Mouse (Mus musculus): ENCODE data around the gene Phospho1. TPM values are rescaled to one million over a fixed set of nuclear protein-coding genes. Genes with fewer than 3 reads are reported as not detected.

Gene Phospho1
- polyA plus RNA-seq, 1 experiment from 2014 or later = 2.2 TPM

- Histone ChIP-seq H3K4me3 (no peak overlapping the region), H3K9ac (no peak overlapping the region), H3K4me1 (peaks cover 15% of the 10 kb centered on the region), H3K4me2 (no peak overlapping the region), H3K27me3 (replicated peaks) (no peaks in the 10 kb centered on the region), H3K9me3 (peaks cover 6% of the 10 kb centered on the region; the same call in 1 of the 2 replicates), H3K36me3 (0 out of 2 replicates have a peak, but pooled peaks cover 4% of the 10 kb centered on the region), H3K27ac (replicated peaks) (no peak overlapping the region)
- no peak for ATAC-seq (ENCODE audit: extremely low read depth, insufficient number of reproducible peaks, low FRiP score, low TSS enrichment)
- WGBS = 79% methylated on average over 8 of the region's 8 CpGs
Observed at GRCm38 (mm10) chr11:95789451-95789891, 34.8 kb upstream of the Phospho1 start.

- Histone ChIP-seq H3K4me1 (peaks cover 37% of the 10 kb centered on the region), H3K27me3 (replicated peaks) (peaks cover 9% of the 10 kb centered on the region), H3K27ac (replicated peaks) (no peak overlapping the region), H3K9me3 (no peaks in the 10 kb centered on the region), H3K4me2 (no peak overlapping the region), H3K36me3 (no peaks in the 10 kb centered on the region), H3K4me3 (no peak overlapping the region), H3K9ac (no peak overlapping the region)
- 78% methylated on average over 13 of the region's 13 CpGs for WGBS
- ATAC-seq (ENCODE audit: extremely low read depth, insufficient number of reproducible peaks, low FRiP score, low TSS enrichment) = no peak
Observed at GRCm38 (mm10) chr11:95791787-95792186, 32.5 kb upstream of the Phospho1 start.

GRCm38 (mm10) chr11:95792950-95793509 lies 31.3 kb upstream of the Phospho1 start:
- H3K27ac ChIP-seq (replicated peaks) = no peak overlapping the region
- no peaks in the 10 kb centered on the region for H3K36me3 ChIP-seq
- H3K4me1 ChIP-seq = peaks cover 41% of the 10 kb centered on the region
- no peak for ATAC-seq (ENCODE audit: extremely low read depth, insufficient number of reproducible peaks, low FRiP score, low TSS enrichment)
- 48% methylated on average over 8 of the region's 8 CpGs for WGBS
- H3K4me3 ChIP-seq = no peak overlapping the region
- no peak overlapping the region for H3K4me2 ChIP-seq
- no peaks in the 10 kb centered on the region for H3K9me3 ChIP-seq
- H3K27me3 ChIP-seq (replicated peaks) = peaks cover 19% of the 10 kb centered on the region
- H3K9ac ChIP-seq = no peak overlapping the region

- peaks cover 25% of the 10 kb centered on the region for H3K27me3 ChIP-seq (replicated peaks)
- no peak overlapping the region for H3K4me2 ChIP-seq
- H3K9me3 ChIP-seq = no peaks in the 10 kb centered on the region
- no peak for ATAC-seq (ENCODE audit: extremely low read depth, insufficient number of reproducible peaks, low FRiP score, low TSS enrichment)
- no peak overlapping the region for H3K4me3 ChIP-seq
- no peaks in the 10 kb centered on the region for H3K36me3 ChIP-seq
- H3K27ac ChIP-seq (replicated peaks) = no peak overlapping the region
- 41% methylated on average over 5 of the region's 5 CpGs for WGBS
- H3K9ac ChIP-seq = no peak overlapping the region
- H3K4me1 ChIP-seq = peaks cover 41% of the 10 kb centered on the region
Observed at GRCm38 (mm10) chr11:95794201-95794600, 30.1 kb upstream of the Phospho1 start.

DNA sequence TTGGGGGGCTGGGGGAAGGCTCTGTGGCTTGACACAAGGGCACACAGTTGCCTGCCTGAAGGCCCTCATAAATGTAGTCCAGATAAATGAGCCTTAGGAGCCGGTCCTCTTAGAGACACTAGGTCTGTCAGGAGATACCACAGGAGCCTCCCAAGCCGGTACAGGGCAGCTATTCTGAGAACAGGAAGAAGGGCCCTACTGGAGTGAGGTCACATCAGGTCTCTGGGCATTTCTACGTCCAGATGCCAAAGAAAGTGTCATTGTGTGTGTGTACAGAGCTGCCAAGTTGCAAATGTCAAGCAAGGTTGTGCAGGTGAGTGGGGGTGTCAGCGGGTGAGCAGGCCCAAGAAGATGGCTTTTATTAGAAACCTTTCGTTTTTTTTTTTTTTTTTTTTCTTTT lies 28.7 kb upstream of the Phospho1 start:
- WGBS = 27% methylated on average over 5 of the region's 5 CpGs
- Histone ChIP-seq H3K4me1 (peaks cover 41% of the 10 kb centered on the region), H3K27me3 (replicated peaks) (peaks cover 25% of the 10 kb centered on the region), H3K4me2 (no peak overlapping the region), H3K9me3 (no peaks in the 10 kb centered on the region), H3K4me3 (no peak overlapping the region), H3K36me3 (no peaks in the 10 kb centered on the region), H3K27ac (replicated peaks) (no peak overlapping the region), H3K9ac (no peak overlapping the region)
- ATAC-seq (ENCODE audit: extremely low read depth, insufficient number of reproducible peaks, low FRiP score, low TSS enrichment) = no peak

DNA sequence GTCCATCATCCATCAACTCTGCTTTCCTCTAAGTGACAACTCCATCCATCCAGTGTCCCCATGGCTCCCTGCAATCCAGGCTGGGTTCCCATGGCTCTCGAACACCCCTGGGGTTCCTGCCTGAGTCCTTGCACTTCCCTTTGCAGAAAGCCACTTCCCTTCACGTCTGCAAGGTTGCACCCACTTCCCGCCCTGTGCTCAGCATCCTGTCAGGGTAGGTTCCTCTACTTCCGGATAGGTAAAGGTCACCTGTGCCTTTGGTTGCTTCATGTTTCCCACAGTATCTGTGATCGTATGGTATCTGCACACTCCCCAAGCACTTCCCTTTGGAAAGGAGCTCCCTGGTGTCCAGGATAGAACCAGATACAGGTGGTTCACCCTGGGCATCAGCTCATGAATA lies 19.3 kb upstream of the Phospho1 start:
- no peaks in the 10 kb centered on the region for H3K27me3 ChIP-seq (replicated peaks)

DNA sequence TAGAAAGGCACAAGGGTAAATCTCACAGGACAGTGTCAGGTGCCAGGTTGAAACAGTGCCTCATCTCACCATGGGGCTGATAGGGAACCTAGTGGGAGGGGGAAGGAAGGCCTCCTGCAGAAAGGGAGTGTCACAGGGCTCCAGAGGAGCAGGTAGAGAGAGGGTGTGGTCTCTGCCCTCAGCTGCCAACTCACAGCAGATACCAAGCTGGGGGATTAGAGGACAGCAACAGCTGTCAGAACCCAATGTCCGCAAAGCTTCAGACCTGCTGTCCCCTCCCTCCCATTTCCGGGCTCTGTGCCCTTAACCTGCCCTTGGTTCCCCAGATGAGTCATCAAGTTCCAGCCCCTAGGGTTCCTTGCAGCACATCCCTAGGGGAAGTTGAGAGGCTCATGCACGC lies 18.8 kb upstream of the Phospho1 start:
- ATAC-seq (ENCODE audit: extremely low read depth, insufficient number of reproducible peaks, low FRiP score, low TSS enrichment) = peak; percentile 41

More for the DNA sequence above, 19.3 kb upstream of the Phospho1 start:
- no peak overlapping the region for H3K9ac ChIP-seq
- no peak overlapping the region for H3K27ac ChIP-seq (replicated peaks)
- ATAC-seq (ENCODE audit: extremely low read depth, insufficient number of reproducible peaks, low FRiP score, low TSS enrichment) = no peak
- H3K4me3 ChIP-seq = no peak overlapping the region
- H3K4me1 ChIP-seq = peaks cover 15% of the 10 kb centered on the region
- peaks cover 9% of the 10 kb centered on the region for H3K9me3 ChIP-seq
- H3K36me3 ChIP-seq = no peaks in the 10 kb centered on the region
- H3K4me2 ChIP-seq = no peak overlapping the region
- WGBS = 66% methylated on average over 5 of the region's 5 CpGs

GRCm38 (mm10) chr11:95807884-95808283 lies 16.4 kb upstream of the Phospho1 start:
- no peaks in the 10 kb centered on the region for H3K36me3 ChIP-seq
- peaks cover 15% of the 10 kb centered on the region for H3K4me1 ChIP-seq
- 91% methylated on average over 5 of the region's 5 CpGs for WGBS
- H3K4me3 ChIP-seq = no peak overlapping the region
- H3K27ac ChIP-seq (replicated peaks) = no peak overlapping the region; the same call in 1 of the 2 replicates
- ATAC-seq (ENCODE audit: extremely low read depth, insufficient number of reproducible peaks, low FRiP score, low TSS enrichment) = no peak
- H3K9me3 ChIP-seq = peaks cover 9% of the 10 kb centered on the region
- H3K27me3 ChIP-seq (replicated peaks) = no peaks in the 10 kb centered on the region
- no peak overlapping the region for H3K9ac ChIP-seq
- no peak overlapping the region for H3K4me2 ChIP-seq

More for the DNA sequence above, 18.8 kb upstream of the Phospho1 start:
- Histone ChIP-seq H3K4me1 (peaks cover 15% of the 10 kb centered on the region), H3K9ac (no peak overlapping the region), H3K4me2 (no peak overlapping the region), H3K27ac (replicated peaks) (no peak overlapping the region; the same call in 1 of the 2 replicates), H3K36me3 (no peaks in the 10 kb centered on the region), H3K27me3 (replicated peaks) (no peaks in the 10 kb centered on the region), H3K9me3 (peaks cover 9% of the 10 kb centered on the region), H3K4me3 (no peak overlapping the region)
- WGBS = 17% methylated on average over 3 of the region's 3 CpGs

DNA sequence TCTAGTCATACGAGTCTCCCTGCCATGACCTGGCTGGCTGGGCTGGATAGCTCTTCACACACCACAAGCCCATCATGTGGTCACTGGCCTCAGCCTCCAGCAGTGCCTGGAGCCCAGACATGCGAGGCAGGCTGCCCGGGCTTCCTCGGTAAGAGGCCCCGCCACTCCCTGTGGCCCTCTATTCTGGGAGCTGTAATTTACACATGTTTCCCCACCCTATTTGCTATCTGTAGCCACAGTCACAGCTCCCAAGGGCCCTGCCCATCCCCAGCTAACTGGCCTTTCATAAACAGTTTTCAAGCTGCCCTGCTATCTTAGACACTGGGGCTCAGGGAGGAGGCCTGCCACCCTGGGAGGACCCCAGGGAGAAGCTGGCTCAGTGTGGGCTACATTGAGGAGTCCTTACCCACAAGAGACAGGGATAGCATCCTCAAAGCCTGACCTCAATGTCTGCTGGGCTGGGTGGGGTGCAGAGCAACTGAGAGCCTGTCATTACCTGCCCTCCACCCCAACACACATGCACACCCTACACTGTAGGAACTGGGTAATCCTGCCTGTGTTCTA lies 15.8 kb upstream of the Phospho1 start:
- 64% methylated on average over 5 of the region's 5 CpGs for WGBS
- H3K27ac ChIP-seq (replicated peaks) = no peak overlapping the region; the same call in 1 of the 2 replicates

DNA sequence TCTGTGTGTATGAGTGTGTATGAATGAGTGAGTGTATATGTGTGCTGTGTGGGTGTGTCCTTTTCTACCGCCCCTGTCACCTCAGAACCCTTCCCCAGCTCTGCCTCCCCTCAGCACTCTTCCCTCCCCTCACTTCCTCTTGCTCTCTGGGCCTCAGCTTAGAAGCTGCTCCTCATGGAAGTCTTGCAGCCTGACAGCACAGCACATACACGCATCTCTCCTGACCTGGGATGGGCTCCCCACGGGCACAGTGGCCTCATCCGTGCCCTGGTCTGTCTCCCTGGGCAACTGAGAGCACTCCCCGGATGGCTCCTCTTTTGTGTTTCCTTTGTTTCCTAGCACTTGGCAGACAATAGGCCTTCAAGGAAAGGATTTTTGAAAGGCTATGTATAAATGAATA lies 14.7 kb upstream of the Phospho1 start:
- H3K4me1 ChIP-seq = peaks cover 15% of the 10 kb centered on the region
- H3K4me3 ChIP-seq = no peak overlapping the region
- H3K27ac ChIP-seq (replicated peaks) = no peak overlapping the region; the same call in 1 of the 2 replicates
- H3K4me2 ChIP-seq = no peak overlapping the region
- ATAC-seq (ENCODE audit: extremely low read depth, insufficient number of reproducible peaks, low FRiP score, low TSS enrichment) = no peak
- H3K36me3 ChIP-seq = no peaks in the 10 kb centered on the region
- peaks cover 9% of the 10 kb centered on the region for H3K9me3 ChIP-seq
- no peaks in the 10 kb centered on the region for H3K27me3 ChIP-seq (replicated peaks)
- 46% methylated on average over 5 of the region's 5 CpGs for WGBS
- H3K9ac ChIP-seq = no peak overlapping the region

More for the DNA sequence above, 15.8 kb upstream of the Phospho1 start:
- H3K4me1 ChIP-seq = peaks cover 15% of the 10 kb centered on the region
- peak; percentile 51; the same call in 1 of the 2 replicates for ATAC-seq (ENCODE audit: extremely low read depth, insufficient number of reproducible peaks, low FRiP score, low TSS enrichment)
- no peaks in the 10 kb centered on the region for H3K36me3 ChIP-seq
- peaks cover 9% of the 10 kb centered on the region for H3K9me3 ChIP-seq
- no peaks in the 10 kb centered on the region for H3K27me3 ChIP-seq (replicated peaks)
- H3K4me2 ChIP-seq = no peak overlapping the region
- no peak overlapping the region for H3K9ac ChIP-seq
- no peak overlapping the region for H3K4me3 ChIP-seq

- 57% methylated on average over 7 of the region's 7 CpGs for WGBS
- ATAC-seq (ENCODE audit: extremely low read depth, insufficient number of reproducible peaks, low FRiP score, low TSS enrichment) = no peak
- Histone ChIP-seq H3K4me3 (no peak overlapping the region), H3K36me3 (no peaks in the 10 kb centered on the region), H3K27ac (replicated peaks) (no peak overlapping the region), H3K9ac (no peak overlapping the region), H3K4me1 (peaks cover 9% of the 10 kb centered on the region), H3K4me2 (no peak overlapping the region), H3K9me3 (peaks cover 9% of the 10 kb centered on the region), H3K27me3 (replicated peaks) (no peaks in the 10 kb centered on the region)
Observed at GRCm38 (mm10) chr11:95810828-95811227, 13.5 kb upstream of the Phospho1 start.

DNA sequence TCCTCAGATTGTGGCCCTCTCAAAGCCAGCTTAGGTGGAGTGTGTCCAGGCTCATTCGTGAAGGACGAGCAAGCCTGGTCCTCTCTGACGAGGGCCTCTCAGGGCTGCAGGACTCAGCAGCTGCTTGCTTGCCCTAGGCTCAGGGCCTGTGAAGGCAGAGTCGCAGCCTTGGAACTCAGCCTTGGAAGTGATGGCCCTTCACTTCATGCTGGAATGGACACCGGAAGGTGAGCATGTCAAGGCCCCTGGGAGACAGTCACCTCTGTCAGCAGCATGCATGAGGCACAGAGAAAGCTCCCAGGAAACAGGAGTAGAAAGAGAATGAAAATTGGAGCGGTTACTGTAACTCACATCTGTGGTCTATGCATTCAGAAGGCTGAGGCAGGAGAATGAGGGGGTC lies 12.6 kb upstream of the Phospho1 start:
- peaks cover 6% of the 10 kb centered on the region; the same call in 1 of the 2 replicates for H3K4me1 ChIP-seq
- no peak overlapping the region for H3K9ac ChIP-seq
- no peak for ATAC-seq (ENCODE audit: extremely low read depth, insufficient number of reproducible peaks, low FRiP score, low TSS enrichment)
- H3K9me3 ChIP-seq = peaks cover 9% of the 10 kb centered on the region
- 81% methylated on average over 6 of the region's 6 CpGs for WGBS
- H3K4me3 ChIP-seq = no peak overlapping the region
- H3K4me2 ChIP-seq = no peak overlapping the region
- no peaks in the 10 kb centered on the region for H3K27me3 ChIP-seq (replicated peaks)
- H3K27ac ChIP-seq (replicated peaks) = no peak overlapping the region
- no peaks in the 10 kb centered on the region for H3K36me3 ChIP-seq
